Mouse (Mus musculus) adrenal gland, postnatal 25 days (tissue): Measurements from ENCODE around the gene Gpr26. TPM values are rescaled to one million over a fixed set of nuclear protein-coding genes. Genes with fewer than 3 reads are reported as not detected.

Experiments
- DNase-seq: peaks from one replicate; pipeline ENCODE4 v3.0.0; 2021; ENCODE audit warnings: mixed read lengths
- total RNA-seq: library from RNA; stranded (reverse); gene quantifications from 2 replicates; pipeline ENCODE4 v1.2.3, GENCODE M21; 2021

Gene Gpr26
- total RNA-seq, 1 experiment from 2014 or later = not detected

- no peak for DNase-seq
Observed at GRCm38 (mm10) chr7:132026671-132027070, 60.4 kb downstream of the Gpr26 start.

GRCm38 (mm10) chr7:132031940-132032531 lies 65.8 kb downstream of the Gpr26 start:
- no peak for DNase-seq

Other genes starting within 250 kb of the Gpr26 start
- 6.5 and 6.7 TPM in 2 replicates for gene Cpxm2, start 188.3 kb downstream of the Gpr26 start, total RNA-seq